Comparison of ENCODE assay signal across 8 mouse cellular contexts in genomic region chr9:47935299-47935698, GRCm38 (mm10).
DNase-seq lines count a peak whose midpoint lies in the region; ATAC-seq and TF ChIP-seq lines count a peak whose summit lies in the region.

No protein-coding gene starts in this region.

- no peaks in the 10 kb centered on the region for H3K36me3 ChIP-seq in hindbrain, embryonic 10.5 days
- H3K36me3 ChIP-seq in hindbrain, embryonic 13.5 days = no peaks in the 10 kb centered on the region
- H3K36me3 ChIP-seq in testis, adult 2 months (ENCODE audit: control insufficient read depth, insufficient read depth, low read length) = no peaks in the 10 kb centered on the region

- no peak overlapping the region for H3K27ac ChIP-seq in hindbrain, embryonic 10.5 days
- no peak overlapping the region for H3K27ac ChIP-seq in hindbrain, embryonic 13.5 days
- H3K27ac ChIP-seq in testis, adult 2 months (ENCODE audit: control insufficient read depth, insufficient read depth, low read depth, low read length) = no peak overlapping the region
- no peak overlapping the region for H3K27ac ChIP-seq in cortical plate, adult 2 months (ENCODE audit: insufficient read depth, low read length)

- no peak overlapping the region for H3K4me2 ChIP-seq in hindbrain, embryonic 13.5 days

- H3K9ac ChIP-seq in hindbrain, embryonic 13.5 days = no peak overlapping the region

- H3K4me3 ChIP-seq in hindbrain, embryonic 10.5 days = no peak overlapping the region
- no peak overlapping the region for H3K4me3 ChIP-seq in hindbrain, embryonic 13.5 days
- no peak overlapping the region for H3K4me3 ChIP-seq in testis, adult 2 months (ENCODE audit: control insufficient read depth, low read depth, low read length)
- H3K4me3 ChIP-seq in cortical plate, adult 2 months (ENCODE audit: insufficient read depth, low read length) = no peak overlapping the region

- no peaks in the 10 kb centered on the region for H3K9me3 ChIP-seq in hindbrain, embryonic 10.5 days
- no peaks in the 10 kb centered on the region for H3K9me3 ChIP-seq in hindbrain, embryonic 13.5 days

- no peak for ATAC-seq in hindbrain, embryonic 13.5 days (ENCODE audit: low FRiP score)
- ATAC-seq in megakaryocyte, adult 5-6 weeks (ENCODE audit: poor library complexity, severe bottlenecking) = no peak

- DNase-seq in hindbrain, embryonic 10.5 days (ENCODE audit: low spot score) = peak; percentile 27
- DNase-seq in testis, postnatal 14 days (ENCODE audit: low spot score) = no peak
- no peak for DNase-seq in urinary bladder, adult 18-20 months (ENCODE audit: low spot score in 2 of 2)
- DNase-seq in kidney, adult 11 months = no peak

- 0 out of 2 replicates have a peak, but pooled peaks cover 5% of the 10 kb centered on the region for H3K27me3 ChIP-seq in hindbrain, embryonic 10.5 days (ENCODE audit: insufficient read depth, poor library complexity, severe bottlenecking)
- peaks cover 17% of the 10 kb centered on the region for H3K27me3 ChIP-seq in hindbrain, embryonic 13.5 days
- no peaks in the 10 kb centered on the region for H3K27me3 ChIP-seq in testis, adult 2 months (ENCODE audit: control insufficient read depth, insufficient read depth, low read length)

- WGBS in hindbrain, embryonic 10.5 days = 80% methylated on average over 2 of the region's 2 CpGs
- 76% methylated on average over 2 of the region's 2 CpGs for WGBS in hindbrain, embryonic 13.5 days

- 0 out of 2 replicates have a peak, but pooled peaks cover 16% of the 10 kb centered on the region for H3K4me1 ChIP-seq in hindbrain, embryonic 10.5 days (replicated peaks)
- H3K4me1 ChIP-seq in hindbrain, embryonic 13.5 days (replicated peaks) = peaks cover 16% of the 10 kb centered on the region
- H3K4me1 ChIP-seq in testis, adult 2 months (ENCODE audit: control insufficient read depth, insufficient read depth, low read length) = no peaks in the 10 kb centered on the region
- no peaks in the 10 kb centered on the region for H3K4me1 ChIP-seq in cortical plate, adult 2 months (ENCODE audit: control insufficient read depth, insufficient read depth, low read length)

- peak; percentile 38; the same call in 1 of the 2 replicates for TF ChIP-seq CTCF in testis, adult 2 months (IDR thresholded peaks at IDR 0.05; ENCODE audit: control insufficient read depth, insufficient read depth, insufficient replicate concordance, low read depth, low read length)
- TF ChIP-seq CTCF in cortical plate, adult 2 months (IDR thresholded peaks at IDR 0.05; ENCODE audit: extremely low read depth, insufficient read depth, low read length) = peak; percentile 34; the same call in 1 of the 2 replicates

- no peak for TF ChIP-seq POLR2A in testis, adult 2 months (IDR thresholded peaks at IDR 0.05; ENCODE audit: control insufficient read depth, low read depth, low read length)
- TF ChIP-seq POLR2A in cortical plate, adult 2 months (IDR thresholded peaks at IDR 0.05; ENCODE audit: extremely low read depth, insufficient read depth, low read length) = no peak
